Mouse (Mus musculus) gastrocnemius, adult 8-10 months (tissue): ENCODE data around the gene Cabp4. TPM values are rescaled to one million over a fixed set of nuclear protein-coding genes. Genes with fewer than 3 reads are reported as not detected.
"Not testable (repeated sequence)": the region's sequence is repeated elsewhere in the genome, so short reads cannot be mapped to it uniquely, and the experiment has no call there.

Experiments used
- DNase-seq, 2 experiments: peaks; one replicate each; pipeline ENCODE4 v3.0.0; 2022; ENCODE audit warnings: low spot score in 2 of 2
- total RNA-seq, 4 experiments: library from RNA; stranded (reverse); gene quantifications; 2 replicates each; pipeline ENCODE4 v1.2.4; 2022

The Cabp4 gene
- total RNA-seq, 4 experiments from 2014 or later: not detected

- peak; percentile 96 to 98 for DNase-seq
These were observed 17.8 kb downstream of the Cabp4 start, which contains the start of gene Aip for GRCm38 (mm10) chr19:4125741-4126696. Aip (minus strand) TSS chr19:4125858.

GRCm38 (mm10) chr19:4125268-4125667 is 18.6 kb downstream of the Cabp4 start:
- DNase-seq: not testable (repeated sequence)

DNA sequence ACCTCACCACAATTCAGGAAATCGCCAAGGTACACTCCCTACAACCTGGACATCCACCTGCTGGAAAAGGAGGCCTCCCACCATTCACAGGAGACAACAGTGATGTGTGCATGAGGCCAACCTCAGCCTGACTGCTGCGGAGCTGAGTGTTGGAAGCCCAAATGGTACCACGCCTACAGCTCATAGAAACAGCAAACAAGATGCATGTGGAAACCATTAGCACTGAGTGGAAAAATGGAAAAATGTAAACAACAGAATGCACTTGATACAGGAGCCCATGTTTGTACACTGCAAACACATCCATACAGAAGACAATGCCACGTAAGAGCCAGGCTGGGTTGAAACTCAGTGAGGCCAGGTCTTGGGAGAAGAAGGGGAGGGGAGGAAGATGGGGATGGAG is 19.4 kb downstream of the Cabp4 start:
- no peak for DNase-seq

GRCm38 (mm10) chr19:4122411-4123370 is 21.1 kb downstream of the Cabp4 start:
- DNase-seq: no peak

- DNase-seq: not testable (repeated sequence)
These were observed 21.9 kb downstream of the Cabp4 start for GRCm38 (mm10) chr19:4121896-4122295.

DNA sequence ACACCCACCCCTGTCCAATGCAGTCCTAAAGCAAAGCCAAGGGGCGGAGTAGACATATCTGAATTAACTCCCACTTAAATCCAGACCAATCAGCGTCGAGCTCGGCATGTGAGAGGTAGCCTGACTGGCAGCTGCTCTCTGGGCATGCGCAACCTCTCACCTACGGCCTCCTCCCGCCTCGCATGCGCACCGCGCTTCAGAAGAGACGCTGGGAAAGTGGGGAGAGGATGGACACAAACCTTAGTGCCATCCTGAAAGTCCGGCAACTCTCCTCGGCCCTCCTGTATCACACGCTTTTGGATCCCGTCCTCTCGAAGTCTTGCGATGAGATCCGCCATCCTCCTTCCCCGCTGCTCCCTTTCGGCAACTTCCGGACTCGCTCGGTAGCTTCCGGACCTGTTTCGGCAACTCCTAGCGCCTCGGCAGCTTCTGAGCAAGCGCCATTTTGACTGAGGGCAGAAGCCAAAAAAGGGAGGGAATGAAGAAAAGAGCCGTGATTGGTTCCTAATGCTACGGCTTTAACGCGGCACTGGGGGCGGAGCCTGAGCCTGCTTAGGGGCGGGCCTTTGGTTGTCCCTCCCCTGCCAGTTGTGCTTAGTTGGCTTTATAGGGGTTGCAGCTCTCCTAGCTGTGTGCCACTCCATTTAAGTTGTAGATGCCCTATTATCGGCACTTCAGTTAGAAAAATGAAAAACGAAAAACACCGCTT is 22.6 kb downstream of the Cabp4 start:
- DNase-seq: peak; percentile 98

GRCm38 (mm10) chr19:4120496-4120895 is 23.3 kb downstream of the Cabp4 start:
- no peak for DNase-seq

DNA sequence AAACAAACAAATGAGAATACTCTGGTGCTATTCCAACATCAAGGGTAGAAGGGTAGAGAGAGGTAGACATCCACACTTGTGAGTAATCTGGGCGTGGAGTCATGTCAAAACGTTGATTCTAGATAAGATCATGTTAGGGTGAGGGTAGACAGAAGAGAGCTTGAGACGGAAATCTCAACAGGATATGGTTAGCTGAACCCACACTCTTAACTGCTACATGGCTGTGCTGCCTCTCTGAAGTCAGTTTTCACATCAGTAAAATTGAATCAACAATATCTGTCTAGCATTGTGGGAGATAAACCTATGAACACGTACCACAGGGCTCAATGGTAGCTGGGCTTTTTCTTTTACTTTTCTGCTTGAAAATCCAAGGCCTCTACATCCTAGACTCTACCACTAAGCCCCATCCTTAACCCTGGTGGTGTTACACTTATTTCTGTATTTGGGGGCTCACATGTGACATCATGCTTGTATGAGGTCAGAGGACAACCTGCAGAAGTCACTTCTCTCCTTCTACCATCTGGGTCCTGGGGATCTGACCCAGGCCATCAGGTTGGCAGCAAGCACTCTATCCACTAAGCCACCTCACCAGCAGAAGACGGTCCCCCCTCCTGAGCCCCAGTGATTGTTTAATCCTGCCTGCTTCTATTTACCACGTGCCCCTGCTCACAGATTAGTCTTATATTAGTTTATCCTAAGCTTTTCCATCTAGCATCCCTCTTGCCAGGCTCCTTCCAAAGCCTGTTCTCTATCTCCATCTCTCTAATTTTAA is 23.9 kb downstream of the Cabp4 start:
- DNase-seq: no peak

- DNase-seq: no peak
These were observed 25.5 kb downstream of the Cabp4 start for GRCm38 (mm10) chr19:4118350-4118749.

DNA sequence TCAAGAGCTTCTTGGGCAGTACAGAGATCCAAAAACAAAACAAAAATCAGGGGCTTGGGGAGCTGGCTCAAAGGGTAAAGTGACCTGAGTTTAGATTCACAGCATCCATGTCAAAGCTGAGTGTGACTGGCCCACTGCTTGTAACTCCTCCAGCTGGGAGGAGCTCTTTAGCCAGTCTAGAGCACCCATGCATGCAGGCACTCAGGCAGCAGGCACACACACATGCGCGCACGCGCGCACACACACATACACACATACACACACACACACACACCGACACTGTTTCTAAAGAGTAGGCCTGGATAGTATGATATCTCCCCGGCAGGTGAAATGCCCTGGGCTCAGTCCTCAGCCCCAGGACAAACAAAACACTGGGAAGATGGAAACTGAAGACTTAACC is 26.8 kb downstream of the Cabp4 start:
- DNase-seq: no peak

DNA sequence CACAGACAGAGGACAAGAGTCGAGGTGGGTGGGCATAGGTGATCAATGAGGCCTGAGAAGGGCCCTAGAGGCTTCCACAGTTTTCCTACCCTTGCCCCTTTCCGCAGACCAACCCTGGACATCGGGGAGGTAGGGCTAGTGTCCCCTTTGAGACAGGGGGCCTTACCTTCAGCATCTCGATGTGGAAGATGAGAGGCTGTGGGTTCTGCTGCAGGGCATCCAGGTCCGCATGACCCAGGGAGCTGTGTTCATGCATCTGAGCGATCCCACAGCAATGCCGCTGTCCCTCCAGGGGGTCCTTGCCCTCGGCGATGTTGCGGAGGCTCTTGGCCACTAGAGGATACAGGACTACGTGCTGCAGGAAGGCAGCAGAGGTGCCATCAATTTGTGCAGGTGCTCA is 28.0 kb downstream of the Cabp4 start:
- DNase-seq: no peak

GRCm38 (mm10) chr19:4115144-4115543 is 28.7 kb downstream of the Cabp4 start:
- no peak for DNase-seq

- DNase-seq: no peak
These were observed 29.3 kb downstream of the Cabp4 start for GRCm38 (mm10) chr19:4114551-4114950.

DNA sequence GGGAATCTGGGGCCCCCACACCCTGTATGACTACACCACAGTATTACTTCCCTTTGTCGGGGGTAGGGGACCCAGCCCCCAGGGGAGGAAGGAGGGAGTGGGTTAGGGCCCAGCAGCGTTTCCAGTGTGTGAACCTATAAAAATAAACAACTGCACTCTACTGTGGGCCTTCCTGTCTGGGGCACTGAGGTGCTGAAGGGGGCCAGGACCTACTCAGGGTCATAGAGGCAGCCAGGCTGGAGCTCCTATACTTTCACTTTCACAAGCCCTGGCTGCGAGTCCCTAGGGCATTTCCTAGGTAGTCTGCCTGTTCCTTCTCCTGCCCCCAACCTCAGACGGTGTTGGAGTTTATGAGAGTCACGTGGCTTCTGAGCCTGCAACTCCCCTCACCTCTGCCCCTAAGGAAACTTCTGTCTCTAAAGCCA is 30.0 kb downstream of the Cabp4 start:
- DNase-seq: no peak

- DNase-seq: peak; percentile 67 to 71
These were observed 30.5 kb downstream of the Cabp4 start for GRCm38 (mm10) chr19:4113186-4113805.

DNA sequence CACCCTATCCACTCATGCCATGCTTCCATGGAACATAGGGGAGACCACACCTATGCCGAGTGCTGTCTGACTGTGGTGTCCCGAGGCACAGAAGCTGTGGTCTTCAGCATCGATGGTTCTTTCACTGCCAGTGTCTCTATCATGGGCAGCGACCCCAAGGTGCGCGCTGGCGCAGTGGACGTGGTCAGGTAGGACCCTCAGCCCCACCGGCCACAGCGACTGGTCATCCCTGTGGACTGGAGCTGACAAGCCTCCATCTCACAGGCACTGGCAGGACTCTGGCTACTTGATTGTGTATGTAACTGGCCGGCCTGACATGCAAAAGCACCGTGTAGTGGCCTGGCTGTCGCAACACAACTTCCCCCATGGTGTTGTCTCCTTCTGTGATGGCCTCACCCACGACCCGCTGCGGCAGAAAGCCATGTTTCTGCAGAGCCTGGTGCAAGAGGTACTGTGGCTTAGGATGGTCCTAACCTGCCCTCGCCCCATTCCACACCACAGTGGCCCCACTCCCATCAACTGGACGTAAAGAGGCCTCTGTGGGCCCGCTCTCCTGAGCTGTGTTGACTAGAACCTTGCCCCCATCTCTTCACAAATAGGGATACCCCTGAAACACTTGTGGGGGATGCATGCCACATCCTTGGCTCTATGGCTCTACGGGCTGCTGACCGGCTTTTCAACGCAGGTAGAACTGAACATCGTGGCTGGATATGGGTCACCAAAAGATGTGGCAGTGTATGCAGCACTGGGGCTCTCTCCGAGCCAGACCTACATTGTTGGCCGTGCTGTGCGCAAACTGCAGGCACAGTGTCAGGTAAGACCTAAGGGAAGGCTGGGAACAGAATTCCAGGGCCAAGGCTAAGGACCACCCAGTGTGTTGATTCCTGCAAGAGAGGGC is 31.5 kb downstream of the Cabp4 start:
- DNase-seq: no peak

DNA sequence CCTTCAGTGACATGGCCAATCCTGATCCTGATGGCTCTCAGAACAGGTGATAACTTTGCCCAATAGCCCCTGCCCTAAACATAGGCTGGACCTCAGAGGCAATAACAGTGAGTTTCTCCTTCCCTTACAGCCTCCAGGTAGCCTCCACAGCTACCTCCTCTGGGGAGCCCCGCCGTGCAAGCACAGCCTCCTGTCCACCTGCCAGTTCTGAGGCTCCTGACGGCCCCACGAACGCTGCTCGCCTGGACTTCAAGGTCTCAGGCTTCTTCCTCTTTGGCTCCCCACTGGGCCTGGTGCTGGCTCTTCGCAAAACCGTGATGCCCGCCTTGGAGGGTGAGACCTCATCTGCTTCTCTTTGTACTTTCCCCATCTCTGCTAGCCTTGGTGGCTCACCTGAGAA is 35.3 kb downstream of the Cabp4 start:
- DNase-seq: no peak

DNA sequence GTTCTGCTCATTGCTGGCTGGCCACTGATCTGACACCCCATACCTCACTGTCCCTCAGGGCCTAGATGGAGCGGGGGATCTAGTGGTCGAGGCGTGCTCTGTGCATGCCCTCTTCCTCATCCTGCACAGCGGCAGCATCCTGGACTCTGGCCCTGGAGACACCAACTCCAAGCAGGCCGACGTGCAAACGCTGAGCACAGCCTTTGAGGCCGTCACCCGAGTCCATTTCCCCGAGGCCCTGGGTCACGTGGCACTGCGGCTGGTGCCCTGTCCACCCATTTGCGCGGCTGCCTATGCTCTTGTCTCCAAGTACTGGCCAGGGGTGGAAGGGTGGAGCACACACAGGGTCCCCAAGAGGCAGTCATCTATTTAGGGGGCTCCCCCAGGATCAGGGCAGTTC is 37.2 kb downstream of the Cabp4 start:
- no peak for DNase-seq

DNA sequence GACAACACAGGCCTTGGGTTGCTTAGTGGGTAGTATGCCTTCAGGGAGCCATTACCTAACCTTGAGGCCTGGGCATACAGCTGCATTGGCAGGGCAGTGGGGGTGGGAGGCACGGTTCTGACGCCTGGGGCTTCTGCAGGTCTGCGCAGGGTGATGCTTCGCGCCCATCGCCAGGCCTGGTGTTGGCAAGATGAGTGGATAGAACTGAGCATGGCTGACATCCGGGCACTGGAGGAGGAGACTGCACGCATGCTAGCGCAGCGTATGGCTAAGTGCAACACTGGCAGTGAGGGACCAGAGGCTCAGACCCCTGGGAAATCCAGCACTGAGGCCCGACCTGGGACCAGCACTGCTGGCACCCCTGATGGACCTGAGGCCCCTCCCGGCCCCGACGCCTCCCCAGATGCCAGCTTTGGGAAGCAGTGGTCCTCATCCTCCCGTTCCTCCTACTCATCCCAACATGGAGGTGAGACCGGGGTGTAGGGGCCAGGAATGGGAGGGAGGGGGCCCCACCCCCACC is 39.1 kb downstream of the Cabp4 start:
- no peak for DNase-seq
